Mouse (Mus musculus) right cerebral cortex, postnatal 25 days (tissue): ENCODE results near the gene Ino80.

Experiments used
- DNase-seq: peaks from one replicate; pipeline ENCODE4 v3.0.0; 2022

Gene Ino80

GRCm38 (mm10) chr2:119350555-119351486 is 126.7 kb downstream of the Ino80 start, which contains the start of gene Chac1:
Gene Chac1, plus strand, starts transcription at chr2:119351229.
- peak; percentile 96 for DNase-seq

- DNase-seq, result no peak
Observed at GRCm38 (mm10) chr2:119344537-119345138, 132.8 kb downstream of the Ino80 start.

- DNase-seq, result peak; percentile 81
Observed at GRCm38 (mm10) chr2:119337425-119338265, 139.8 kb downstream of the Ino80 start.

- DNase-seq, result no peak
Observed at GRCm38 (mm10) chr2:119336470-119336869, 141.0 kb downstream of the Ino80 start.

GRCm38 (mm10) chr2:119336002-119336401 is 141.5 kb downstream of the Ino80 start:
- DNase-seq, result no peak

GRCm38 (mm10) chr2:119335535-119335934 is 142.0 kb downstream of the Ino80 start:
- no peak for DNase-seq

- no peak for DNase-seq
Observed at GRCm38 (mm10) chr2:119334964-119335525, 142.4 kb downstream of the Ino80 start.

GRCm38 (mm10) chr2:119334135-119334534 is 143.4 kb downstream of the Ino80 start:
- DNase-seq, result no peak

GRCm38 (mm10) chr2:119332177-119332661 is 145.3 kb downstream of the Ino80 start:
- DNase-seq, result no peak

GRCm38 (mm10) chr2:119330795-119331194 is 146.7 kb downstream of the Ino80 start:
- DNase-seq, result no peak

- DNase-seq, result no peak
Observed at GRCm38 (mm10) chr2:119329123-119329817, 148.2 kb downstream of the Ino80 start.

- DNase-seq, result no peak
Observed at GRCm38 (mm10) chr2:119328546-119328945, 148.9 kb downstream of the Ino80 start.

- no peak for DNase-seq
Observed at GRCm38 (mm10) chr2:119327942-119328526, 149.5 kb downstream of the Ino80 start.

- peak; percentile 38 for DNase-seq
Observed at GRCm38 (mm10) chr2:119327102-119327480, 150.4 kb downstream of the Ino80 start.

GRCm38 (mm10) chr2:119326161-119327101 is 151.1 kb downstream of the Ino80 start:
- DNase-seq, result no peak

GRCm38 (mm10) chr2:119325568-119326143 is 151.8 kb downstream of the Ino80 start, which contains the start of gene Dll4:
Gene Dll4, plus strand, starts transcription at chr2:119325784.
- DNase-seq, result no peak

GRCm38 (mm10) chr2:119324576-119325318 is 152.7 kb downstream of the Ino80 start:
- no peak for DNase-seq

- DNase-seq, result no peak
Observed at GRCm38 (mm10) chr2:119323866-119324575, 153.5 kb downstream of the Ino80 start.
